Comparison of ENCODE assay signal across 8 mouse cellular contexts in genomic region chr10:127122784-127123435, GRCm38 (mm10). TPM values are rescaled to one million over a fixed set of nuclear protein-coding genes. Genes with fewer than 3 reads are reported as not detected.
DNase-seq lines count a peak whose midpoint lies in the region; ATAC-seq and TF ChIP-seq lines count a peak whose summit lies in the region.

No protein-coding gene starts in this region.

- peak overlapping the region; percentile 57 for H3K4me2 ChIP-seq in hindbrain, embryonic 13.5 days
- peak overlapping the region; percentile 48 for H3K4me2 ChIP-seq in limb, embryonic 14.5 days (replicated peaks; ENCODE audit: low read depth, low read length, severe bottlenecking)

- H3K36me3 ChIP-seq in hindbrain, embryonic 13.5 days: peaks cover 17% of the 10 kb centered on the region
- peaks cover 12% of the 10 kb centered on the region for H3K36me3 ChIP-seq in limb, embryonic 14.5 days (ENCODE audit: control insufficient read depth, insufficient read depth, low read length)

- peaks cover 33% of the 10 kb centered on the region for H3K4me1 ChIP-seq in hindbrain, embryonic 13.5 days (replicated peaks)
- H3K4me1 ChIP-seq in limb, embryonic 14.5 days (ENCODE audit: control insufficient read depth, insufficient read depth, low read length): 0 out of 2 replicates have a peak, but pooled peaks cover 2% of the 10 kb centered on the region
- peaks cover 11% of the 10 kb centered on the region for H3K4me1 ChIP-seq in olfactory bulb, adult 2 months (ENCODE audit: control insufficient read depth, insufficient read depth, low read length)

- peak overlapping the region; percentile 93 for H3K27ac ChIP-seq in hindbrain, embryonic 13.5 days
- H3K27ac ChIP-seq in limb, embryonic 14.5 days (replicated peaks; ENCODE audit: low read depth, low read length): no peak overlapping the region
- H3K27ac ChIP-seq in olfactory bulb, adult 2 months (ENCODE audit: insufficient read depth, low read depth, low read length): peak overlapping the region; percentile 70

- no peak for TF ChIP-seq POLR2A in limb, embryonic 14.5 days (IDR thresholded peaks at IDR 0.05; ENCODE audit: borderline replicate concordance, extremely low read depth, insufficient read depth, insufficient read length)
- TF ChIP-seq POLR2A in olfactory bulb, adult 2 months (IDR thresholded peaks at IDR 0.05; ENCODE audit: insufficient read depth, low read depth, low read length): no peak

- no peaks in the 10 kb centered on the region for H3K9me3 ChIP-seq in hindbrain, embryonic 13.5 days
- H3K9me3 ChIP-seq in limb, embryonic 14.5 days (ENCODE audit: control insufficient read depth, low read length): no peaks in the 10 kb centered on the region

- TF ChIP-seq CTCF in olfactory bulb, adult 2 months (IDR thresholded peaks at IDR 0.05; ENCODE audit: insufficient read depth, low read depth, low read length): no peak

- H3K27me3 ChIP-seq in hindbrain, embryonic 13.5 days: no peaks in the 10 kb centered on the region
- no peaks in the 10 kb centered on the region for H3K27me3 ChIP-seq in limb, embryonic 14.5 days (ENCODE audit: control insufficient read depth, insufficient read depth, low read length)

- WGBS in hindbrain, embryonic 13.5 days: 9% methylated on average over 13 of the region's 13 CpGs
- WGBS in limb, embryonic 14.5 days: 14% methylated on average over 13 of the region's 13 CpGs
- WGBS in olfactory bulb, adult 2 months: 3% methylated on average over 13 of the region's 13 CpGs

- H3K9ac ChIP-seq in hindbrain, embryonic 13.5 days: peak overlapping the region; percentile 56
- 0 out of 2 replicates have a peak overlapping the region, but pooled peaks have one; percentile 9 for H3K9ac ChIP-seq in limb, embryonic 14.5 days (ENCODE audit: low read depth, low read length, severe bottlenecking)

- peak overlapping the region; percentile 88 for H3K4me3 ChIP-seq in hindbrain, embryonic 13.5 days
- H3K4me3 ChIP-seq in limb, embryonic 14.5 days (replicated peaks; ENCODE audit: low read length): 0 out of 2 replicates have a peak overlapping the region, but pooled peaks have one; percentile 0
- H3K4me3 ChIP-seq in olfactory bulb, adult 2 months (ENCODE audit: insufficient read depth, low read depth, low read length): peak overlapping the region; percentile 23

- ATAC-seq in hindbrain, embryonic 13.5 days (ENCODE audit: low FRiP score): 0 out of 2 replicates have a peak, but pooled peaks have one; percentile 16
- no peak for ATAC-seq in limb, embryonic 14.5 days (ENCODE audit: low FRiP score, low read depth)

- DNase-seq in 416B (ENCODE audit: low read depth) (peak; percentile 89), ES-CJ7 (ENCODE audit: low read depth, low spot score) (peak; percentile 77)
- DNase-seq in embryo, embryonic 10.5 days (ENCODE audit: low spot score): peak; percentile 73
- peak; percentile 49 for DNase-seq in limb, embryonic 14.5 days (ENCODE audit: low spot score)
- no peak for DNase-seq in ovary, postnatal 14 days (ENCODE audit: low spot score)
- DNase-seq in testis, postnatal 10 days (ENCODE audit: low spot score): no peak

RNA-seq across cellular contexts. Expression of gene Os9, which starts 2.0 kb away (rescaled TPM):
- polyA plus RNA-seq in hindbrain, embryonic 13.5 days (2015; fragmentation: Nextera tagmentation; extraction: Ambion mirVana): 144 and 146 TPM in 2 replicates
- polyA plus RNA-seq in limb, embryonic 14.5 days (2012; rRNA removed): 60.6 and 61.0 TPM in 2 replicates
- polyA plus RNA-seq in limb, embryonic 14.5 days (2014; fragmentation: Nextera tagmentation; extraction: Ambion mirVana): 54.7 and 57.6 TPM in 2 replicates
- polyA plus RNA-seq in olfactory bulb, adult 2 months (2012; ENCODE audit: insufficient read depth, insufficient read length, low replicate concordance, missing spikeins): 124 TPM in 1 of 2 replicates, not detected in the other

RNA-seq across cellular contexts. Expression of gene B4galnt1, which starts 42.1 kb away (rescaled TPM):
- 40.6 and 42.3 TPM in 2 replicates for polyA plus RNA-seq in hindbrain, embryonic 13.5 days (2015; fragmentation: Nextera tagmentation; extraction: Ambion mirVana)
- polyA plus RNA-seq in limb, embryonic 14.5 days (2012; rRNA removed): 12.1 and 15.0 TPM in 2 replicates
- 10.8 and 11.8 TPM in 2 replicates for polyA plus RNA-seq in limb, embryonic 14.5 days (2014; fragmentation: Nextera tagmentation; extraction: Ambion mirVana)
- not detected in 2 replicates for polyA plus RNA-seq in olfactory bulb, adult 2 months (2012; ENCODE audit: insufficient read depth, insufficient read length, low replicate concordance, missing spikeins)

RNA-seq across cellular contexts. Expression of gene Agap2, which starts 47.8 kb away (rescaled TPM):
- 3.0 and 3.1 TPM in 2 replicates for polyA plus RNA-seq in hindbrain, embryonic 13.5 days (2015; fragmentation: Nextera tagmentation; extraction: Ambion mirVana)
- 5.3 and 6.0 TPM in 2 replicates for polyA plus RNA-seq in limb, embryonic 14.5 days (2012; rRNA removed)
- 0.32 and 0.57 TPM in 2 replicates for polyA plus RNA-seq in limb, embryonic 14.5 days (2014; fragmentation: Nextera tagmentation; extraction: Ambion mirVana)
- polyA plus RNA-seq in olfactory bulb, adult 2 months (2012; ENCODE audit: insufficient read depth, insufficient read length, low replicate concordance, missing spikeins): 219 TPM in 1 of 2 replicates, not detected in the other

RNA-seq across cellular contexts. Expression of gene Tspan31, which starts 52.8 kb away (rescaled TPM):
- polyA plus RNA-seq in hindbrain, embryonic 13.5 days (2015; fragmentation: Nextera tagmentation; extraction: Ambion mirVana): 122 and 129 TPM in 2 replicates
- polyA plus RNA-seq in limb, embryonic 14.5 days (2012; rRNA removed): 124 and 164 TPM in 2 replicates
- 58.3 and 72.1 TPM in 2 replicates for polyA plus RNA-seq in limb, embryonic 14.5 days (2014; fragmentation: Nextera tagmentation; extraction: Ambion mirVana)
- polyA plus RNA-seq in olfactory bulb, adult 2 months (2012; ENCODE audit: insufficient read depth, insufficient read length, low replicate concordance, missing spikeins): not detected in 2 replicates

RNA-seq across cellular contexts. Expression of gene Slc26a10, which starts 57.5 kb away (rescaled TPM):
- 1.0 and 1.1 TPM in 2 replicates for polyA plus RNA-seq in hindbrain, embryonic 13.5 days (2015; fragmentation: Nextera tagmentation; extraction: Ambion mirVana)
- 2.9 and 3.7 TPM in 2 replicates for polyA plus RNA-seq in limb, embryonic 14.5 days (2012; rRNA removed)
- polyA plus RNA-seq in limb, embryonic 14.5 days (2014; fragmentation: Nextera tagmentation; extraction: Ambion mirVana): 0.81 and 1.2 TPM in 2 replicates
- polyA plus RNA-seq in olfactory bulb, adult 2 months (2012; ENCODE audit: insufficient read depth, insufficient read length, low replicate concordance, missing spikeins): not detected in 2 replicates

Comparison
In these comparisons a context has a peak if more than half of its experiments do, and no peak if none do; other contexts are left out.
1. DNase-seq: peak in 416B (single experiment), ES-CJ7 (single experiment), embryo, embryonic 10.5 days (single experiment) and limb, embryonic 14.5 days (single experiment); none in ovary, postnatal 14 days (single experiment) and testis, postnatal 10 days (single experiment).
2. H3K4me3 ChIP-seq: peak in every context shown above with its lines; median percentile 88 in hindbrain, embryonic 13.5 days; 23 in olfactory bulb, adult 2 months; 0 in limb, embryonic 14.5 days.